Mouse (Mus musculus) CH12F3 (cell line): ENCODE measurements around the gene Washc1.
"Not testable (repeated sequence)": the region's sequence is repeated elsewhere in the genome, so short reads cannot be mapped to it uniquely, and the experiment has no call there.

Experiments used
- in situ Hi-C: fragments of 300-500 bp; cut with MboI; formaldehyde crosslinking; loops from 2 replicates; pipeline ENCODE4 v1.14.3; 2020; ENCODE audit warnings: low sequenced_read_pairs

The Washc1 gene

DNA sequence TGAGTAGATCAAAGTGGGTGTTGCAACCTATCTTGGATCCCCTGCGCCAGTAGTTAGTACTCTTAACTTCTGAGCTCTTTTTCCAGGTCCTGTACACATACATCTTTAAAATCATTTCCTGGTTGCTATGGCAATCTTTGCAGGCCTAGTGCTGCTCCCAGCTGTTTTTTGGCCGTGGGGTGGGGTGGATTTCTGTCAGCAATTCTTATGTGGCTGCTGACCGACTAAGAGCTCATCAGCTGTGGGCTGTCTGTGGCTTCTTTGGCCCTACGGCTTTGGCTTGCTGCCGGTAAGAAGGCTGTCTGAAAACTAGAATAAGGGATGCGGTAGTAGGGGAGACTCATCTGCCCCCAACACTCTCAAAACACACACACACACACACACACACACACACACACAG is 599 bp upstream of the Washc1 start:
- in situ Hi-C loops, result loop anchor here (10.0 kb wide), 1 partner anchor 236 kb away; no protein-coding TSS in a partner anchor

DNA sequence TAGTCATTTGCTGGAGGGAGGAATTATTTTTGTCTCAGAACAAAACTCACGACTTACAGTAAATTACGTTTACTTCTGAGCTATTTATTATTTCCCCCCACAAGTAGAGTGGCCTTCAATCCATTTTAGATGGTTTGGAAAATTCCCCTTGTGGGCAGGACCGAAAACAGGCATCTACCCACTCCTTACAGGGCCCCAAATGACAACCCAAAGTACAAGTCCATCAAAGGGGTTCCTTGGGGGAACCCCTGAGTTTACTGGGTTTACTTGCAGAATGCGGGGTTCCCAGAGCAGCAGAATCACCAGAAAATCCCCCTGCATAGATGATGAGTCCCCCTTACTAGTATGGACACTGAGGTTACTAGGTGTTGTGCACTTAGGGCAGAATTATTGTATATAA is 821 bp downstream of the Washc1 start:
- in situ Hi-C loops, result loop anchor here (10.0 kb wide), 1 partner anchor 237 kb away; no protein-coding TSS in a partner anchor

DNA sequence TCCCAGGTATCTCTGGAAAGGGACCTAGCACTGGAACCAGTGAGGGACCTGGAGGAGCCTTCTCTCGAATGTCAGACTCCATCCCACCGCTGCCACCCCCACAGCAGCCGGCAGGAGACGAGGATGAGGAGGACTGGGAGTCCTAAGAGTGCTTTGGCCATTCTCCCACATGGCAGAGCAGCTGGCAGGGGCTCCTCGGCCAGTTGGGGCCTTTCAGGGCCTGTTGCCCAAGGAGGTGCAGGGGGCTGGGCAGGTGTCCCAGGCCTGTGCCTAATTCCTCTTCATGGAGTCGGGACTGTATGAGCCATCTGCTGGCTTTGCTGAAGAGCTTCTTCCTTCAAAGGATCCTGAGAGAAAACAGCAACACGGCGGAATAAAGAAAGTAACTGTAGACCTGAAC is 7.6 kb downstream of the Washc1 start:
- in situ Hi-C loops, result loop anchor here (10.0 kb wide), 1 partner anchor 244 kb away; no protein-coding TSS in a partner anchor

DNA sequence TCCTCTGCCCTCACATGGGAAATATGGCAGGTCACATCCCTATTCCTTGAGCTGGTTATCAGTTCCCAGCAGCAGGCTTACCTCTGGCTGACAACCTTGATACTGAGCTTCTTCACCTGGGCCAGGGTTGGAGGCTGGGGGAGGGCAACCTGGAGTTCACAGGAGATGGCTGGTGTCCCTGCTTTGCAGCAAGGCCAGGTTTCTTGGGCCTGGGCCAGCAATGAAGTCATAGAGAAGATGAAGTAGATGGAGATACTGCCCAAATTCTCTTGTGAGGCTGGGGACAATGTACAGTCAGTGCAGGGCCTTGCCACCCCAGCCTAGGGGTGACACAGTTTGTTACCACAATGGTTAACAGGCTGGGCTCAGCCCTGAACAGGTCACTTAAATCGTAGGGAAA is 9.4 kb downstream of the Washc1 start:
- in situ Hi-C loops, result no loop called here

DNA sequence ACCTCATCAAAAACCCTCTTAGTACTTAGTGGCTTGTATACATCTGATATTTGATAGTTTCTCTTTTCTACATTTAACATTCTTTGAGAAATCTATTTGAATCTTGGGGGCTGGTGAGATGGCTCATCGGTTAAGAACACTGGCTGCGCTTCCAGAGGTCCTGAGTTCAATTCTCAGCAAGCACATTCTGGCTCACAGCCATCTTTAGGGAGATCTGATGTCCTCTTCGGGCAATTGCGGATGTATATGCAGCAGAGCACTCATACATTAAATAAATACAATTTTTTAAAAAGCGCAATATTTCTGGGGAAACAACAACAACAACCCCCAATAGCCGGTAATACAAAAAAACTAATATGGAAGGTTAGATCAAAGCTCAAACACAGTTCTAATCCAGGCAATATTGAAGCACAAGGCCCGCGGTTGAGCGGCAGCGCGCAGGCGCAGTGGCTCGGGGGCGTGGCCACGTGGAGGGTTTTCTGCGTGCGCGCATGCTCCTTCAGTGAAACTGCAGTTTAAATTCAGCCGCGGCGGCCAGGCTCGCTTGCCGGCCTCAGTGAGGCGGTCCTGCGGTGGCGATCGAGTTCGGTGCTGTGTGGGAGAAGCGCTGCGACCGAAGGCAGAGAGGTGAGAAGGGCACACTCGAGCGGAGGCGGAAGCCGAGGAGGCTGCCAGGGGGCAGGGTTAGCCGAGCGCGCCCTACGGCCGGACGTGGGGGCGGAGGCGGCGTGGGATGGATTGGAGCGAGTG is 11.9 kb downstream of the Washc1 start, which contains the start of gene Ddx11:
Gene Ddx11, plus strand, starts transcription at position 455 of the 750 bp plus-strand sequence.
- in situ Hi-C loops, result no loop called here

DNA sequence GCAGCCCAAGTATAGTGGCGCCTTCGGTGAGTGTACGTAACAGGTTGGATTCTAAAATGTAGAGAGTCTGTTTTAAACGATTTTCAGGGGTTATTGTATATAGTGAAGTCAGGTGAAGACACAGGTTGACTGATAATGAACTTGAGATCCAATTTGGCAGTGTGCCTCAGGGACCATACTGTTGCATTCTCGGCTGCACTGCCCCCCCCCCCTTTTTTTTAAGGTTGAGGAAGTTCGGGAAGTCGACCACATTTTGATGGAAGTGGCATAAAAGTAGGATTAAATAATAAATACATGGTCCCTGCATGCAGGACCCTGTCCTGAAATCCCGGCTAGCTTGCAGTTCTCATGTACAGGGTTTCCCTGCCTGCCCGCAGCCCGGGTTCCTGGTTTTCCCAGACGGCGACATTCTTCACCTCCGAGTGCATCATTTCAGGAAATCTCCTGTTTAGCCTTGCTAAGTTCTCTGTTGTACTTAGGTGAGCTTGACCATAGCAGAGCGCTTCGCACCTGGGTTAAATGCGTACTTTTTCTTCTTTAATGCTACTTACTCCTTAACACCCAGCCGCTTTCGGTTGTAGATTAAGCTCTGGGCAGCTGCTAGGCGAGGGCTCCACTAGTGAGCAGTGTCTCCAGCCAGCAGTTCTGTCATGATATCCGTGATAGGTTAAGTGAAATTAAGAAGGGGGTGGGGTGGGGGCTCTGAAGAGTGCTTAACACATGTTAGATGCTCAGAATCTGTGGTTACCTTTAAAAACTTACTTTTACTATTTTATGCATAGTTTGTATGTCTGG is 12.7 kb downstream of the Washc1 start:
- in situ Hi-C loops, result no loop called here

DNA sequence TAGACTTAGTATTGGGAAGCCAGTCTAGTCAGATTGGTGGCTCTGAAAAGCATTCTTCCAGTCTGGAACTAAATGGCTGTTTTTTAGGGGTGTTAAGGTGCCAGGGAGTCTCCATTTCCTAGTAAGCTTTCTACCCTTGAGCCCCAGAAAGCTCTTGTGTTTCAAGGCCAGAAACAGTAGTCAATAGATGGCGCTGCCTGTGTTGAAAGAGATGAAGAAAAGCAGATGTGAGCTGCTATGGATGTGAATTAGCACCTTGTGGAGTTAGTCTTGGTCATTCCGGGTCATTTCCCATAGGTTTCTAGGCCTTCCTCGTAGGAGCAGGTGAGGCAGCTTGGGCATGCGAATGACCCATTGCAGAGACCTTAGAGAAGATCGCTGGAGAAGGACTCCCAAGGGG is 13.9 kb downstream of the Washc1 start:
- in situ Hi-C loops, result no loop called here

DNA sequence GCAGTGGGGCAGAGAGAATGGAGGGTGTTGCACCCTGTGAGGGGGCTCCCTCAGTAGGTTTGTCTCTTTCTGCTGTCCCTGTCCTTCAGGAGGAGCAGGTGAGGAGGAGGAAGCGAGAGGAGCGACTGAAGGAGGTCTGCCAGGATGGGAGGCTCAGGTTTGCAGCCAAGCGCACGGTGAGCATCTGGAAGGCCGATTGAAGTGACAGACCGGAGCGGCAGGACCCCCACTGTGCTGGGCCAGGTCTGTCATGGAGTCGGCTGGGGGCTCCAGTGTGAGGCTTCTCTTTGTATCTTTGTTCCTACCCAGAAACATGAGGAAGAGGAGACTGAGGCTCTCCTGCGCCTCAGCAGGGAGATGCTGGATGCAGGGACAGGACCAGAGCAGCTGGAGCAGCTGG is 19.0 kb downstream of the Washc1 start:
- in situ Hi-C loops, result no loop called here

DNA sequence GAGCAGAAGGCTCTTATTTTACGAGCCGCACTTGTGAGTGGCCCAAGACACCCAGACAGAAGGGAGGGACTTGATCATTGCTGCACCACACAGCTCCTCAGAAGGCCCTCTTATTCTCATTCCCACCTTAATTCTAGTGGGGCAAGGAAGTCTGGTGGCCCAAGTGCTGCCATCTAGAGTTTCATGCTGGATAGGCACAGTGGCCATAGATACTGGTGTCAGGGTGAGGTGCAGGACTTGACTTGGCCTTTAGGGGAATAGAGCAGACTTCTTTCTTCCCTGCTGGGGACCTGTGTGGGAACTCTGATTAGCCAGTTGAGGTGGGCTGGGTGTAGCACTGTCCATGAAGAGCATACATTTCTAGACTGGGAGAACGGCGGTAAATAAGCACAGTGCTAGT is 19.9 kb downstream of the Washc1 start:
- in situ Hi-C loops, result no loop called here

DNA sequence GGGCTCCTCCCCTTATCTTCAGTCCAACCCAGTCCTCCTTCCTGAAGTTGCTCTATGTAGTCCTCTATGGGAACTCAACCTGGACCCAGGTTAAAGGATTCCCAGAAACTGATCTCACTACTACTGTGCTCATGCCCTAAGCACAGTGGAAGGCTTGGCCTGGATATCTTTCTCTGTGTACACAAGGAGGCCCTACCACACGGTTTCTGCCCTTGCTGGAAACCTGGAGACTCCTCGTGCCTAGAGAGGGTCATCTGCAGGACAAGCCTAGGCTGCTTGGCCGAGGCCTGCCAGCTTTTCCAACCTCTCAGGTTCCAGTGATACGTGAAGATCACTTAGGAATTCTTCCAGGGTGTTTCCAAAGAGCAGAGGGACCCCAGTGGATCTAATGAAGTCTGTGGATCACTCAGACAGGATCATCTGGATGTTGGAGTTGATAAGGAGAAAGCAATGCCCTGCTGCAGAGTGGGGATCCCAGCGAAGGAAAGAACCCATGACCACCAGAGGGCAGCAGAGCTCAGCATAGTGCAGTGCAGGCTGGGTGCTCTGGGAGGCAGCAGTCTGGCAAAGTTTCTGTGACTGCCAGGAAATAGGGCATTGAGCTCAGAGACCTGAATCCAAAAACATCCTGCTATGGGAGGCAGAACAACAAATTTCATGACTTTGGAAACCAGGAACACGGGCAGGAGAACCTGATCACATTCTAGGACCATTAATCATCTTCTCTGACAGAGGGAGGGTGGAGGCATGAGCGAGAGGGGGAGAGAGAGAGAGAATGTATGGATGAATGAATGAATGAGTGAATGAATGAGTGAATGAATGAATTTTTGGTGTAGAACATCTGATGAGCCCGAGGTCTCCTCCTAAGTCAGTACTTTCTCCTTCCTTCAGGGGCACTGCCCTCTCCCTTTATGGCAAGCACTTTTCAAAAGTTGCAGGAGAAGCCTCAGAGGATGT is 41.6 kb downstream of the Washc1 start:
- in situ Hi-C loops, result loop anchor here (10.0 kb wide), 1 partner anchor 52 kb away; no protein-coding TSS in a partner anchor

DNA sequence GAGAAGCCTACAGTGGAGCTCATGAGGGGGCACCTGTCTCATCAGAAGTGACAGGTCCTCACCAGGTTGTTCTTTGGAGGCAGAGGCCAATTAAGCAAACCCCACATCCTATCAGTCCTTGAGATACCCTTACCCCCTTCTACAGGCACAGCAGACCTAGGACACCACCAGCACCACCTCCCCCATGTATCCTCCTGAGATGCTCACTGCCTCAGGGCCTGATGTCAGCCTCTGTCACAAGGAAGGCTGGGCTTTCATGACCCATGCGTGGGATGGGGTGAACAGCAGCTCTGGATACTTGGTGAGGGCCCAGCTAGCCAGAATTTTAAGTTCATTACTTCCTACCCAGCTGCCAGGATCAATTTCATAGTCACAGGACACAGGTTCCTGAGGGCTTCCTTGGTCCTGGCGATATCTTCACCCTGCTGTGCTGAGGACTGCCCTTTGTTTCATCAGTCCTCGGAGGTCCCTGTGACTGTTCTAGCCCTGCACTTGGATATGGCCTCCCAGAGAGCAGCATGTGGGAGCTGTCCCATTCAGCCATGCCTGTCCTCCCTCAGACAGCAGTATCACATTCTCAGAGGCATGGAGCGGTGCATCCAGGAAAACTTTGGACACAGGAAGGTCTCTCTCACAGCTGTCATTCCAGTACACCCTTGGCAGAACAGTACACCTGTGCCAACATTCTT is 42.5 kb downstream of the Washc1 start:
- in situ Hi-C loops, result loop anchor here (10.0 kb wide), 1 partner anchor 51 kb away; no protein-coding TSS in a partner anchor

DNA sequence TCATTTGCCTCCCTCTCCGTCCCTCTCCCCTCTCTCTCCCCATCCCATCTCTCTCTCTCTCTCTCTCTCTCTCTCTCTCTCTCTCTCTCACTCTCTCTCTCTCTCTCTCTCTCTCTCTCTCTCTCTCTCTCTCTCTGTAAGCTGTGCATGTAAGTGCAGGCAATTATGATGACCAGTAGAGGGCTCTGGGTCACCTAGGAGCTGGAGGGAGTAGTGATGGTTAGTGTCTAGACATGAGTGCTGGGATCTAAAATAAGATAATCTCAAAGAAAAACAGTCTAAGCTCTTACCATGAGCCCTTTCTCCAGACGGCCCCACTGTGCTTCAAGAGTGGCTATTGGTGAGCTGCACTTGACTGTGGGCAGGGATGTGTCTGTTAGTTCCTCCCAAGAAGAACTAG is 43.5 kb downstream of the Washc1 start:
- in situ Hi-C loops, result loop anchor here (10.0 kb wide), 1 partner anchor 50 kb away; no protein-coding TSS in a partner anchor

DNA sequence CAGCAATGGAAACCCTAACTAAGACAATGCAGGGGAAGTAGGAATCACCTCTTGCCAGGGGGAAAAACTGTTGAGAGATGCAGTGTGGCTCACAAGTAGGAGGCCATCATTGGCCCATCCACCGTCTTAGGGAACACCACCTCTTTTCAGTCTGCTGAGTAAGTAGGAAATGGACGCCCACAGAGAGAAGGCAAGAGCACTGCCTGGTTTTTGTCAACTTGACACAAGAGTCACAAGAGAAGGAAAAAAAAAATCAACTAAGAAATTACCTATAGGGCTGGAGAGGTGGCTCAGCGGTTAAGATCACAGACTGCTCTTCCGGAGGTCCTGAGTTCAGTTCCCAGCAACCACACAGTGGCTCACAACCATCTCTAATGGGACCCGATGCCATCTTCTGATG is 46.9 kb downstream of the Washc1 start:
- in situ Hi-C loops, result loop anchor here (10.0 kb wide), 1 partner anchor 47 kb away; no protein-coding TSS in a partner anchor

DNA sequence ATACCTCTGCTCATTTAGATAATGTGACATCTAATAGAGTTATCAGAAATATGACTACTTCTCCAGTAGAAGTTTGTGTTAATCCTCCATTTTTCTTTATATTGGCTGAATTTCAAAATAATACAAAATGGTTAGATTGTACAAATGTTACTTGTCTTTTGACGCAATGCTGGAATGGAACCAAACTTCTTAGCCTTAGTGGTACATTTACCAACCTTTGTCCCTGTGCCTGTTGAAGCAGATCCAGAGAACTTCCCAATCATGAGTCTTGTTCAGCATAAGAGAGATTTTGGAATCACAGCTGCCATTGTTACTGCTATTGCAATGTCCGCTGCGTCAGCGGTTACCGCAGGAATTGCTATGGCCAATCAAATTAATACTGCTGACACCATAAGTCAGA is 55.8 kb downstream of the Washc1 start:
- in situ Hi-C loops, result not testable (repeated sequence)
